ENCODE assay signal across 8 mouse cellular contexts in the genomic region with DNA sequence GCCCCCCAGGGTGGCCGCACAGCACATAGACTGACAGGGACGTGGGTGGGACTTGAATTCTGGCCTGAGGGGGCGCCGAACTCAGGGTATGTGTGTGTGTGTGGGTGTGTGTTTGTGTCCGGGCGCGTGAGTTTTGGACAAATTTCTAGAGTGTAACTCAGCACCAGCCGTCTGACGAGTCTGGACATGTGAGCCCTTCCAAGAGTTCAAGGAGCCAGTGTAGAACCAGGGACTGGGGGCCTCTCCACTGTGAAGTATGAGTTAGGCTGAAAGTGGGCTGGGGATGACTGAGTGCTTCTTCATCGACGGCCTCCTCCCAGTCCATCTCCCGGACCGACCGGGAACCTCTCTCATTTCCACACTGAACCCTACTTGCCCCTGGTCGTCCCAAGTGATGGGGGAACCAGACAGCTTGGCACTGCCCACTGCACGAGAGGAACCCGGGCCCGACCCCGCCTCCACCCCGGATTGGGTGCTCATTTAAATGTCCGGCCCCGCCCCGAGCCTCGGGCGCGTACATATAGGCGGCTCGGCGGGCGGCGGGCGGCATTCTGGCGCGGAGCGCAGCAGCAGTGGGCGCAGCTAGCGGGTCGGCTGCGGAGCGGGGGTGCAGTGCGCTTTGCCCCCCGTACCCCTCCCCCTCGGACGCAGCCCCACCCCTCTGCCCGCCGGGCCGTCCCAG. TPM values are rescaled to one million over a fixed set of nuclear protein-coding genes. Genes with fewer than 3 reads are reported as not detected.
DNase-seq lines count a peak whose midpoint lies in the region; ATAC-seq and TF ChIP-seq lines count a peak whose summit lies in the region.

A gene (plus strand): TSS at position 496 of the 682 bp plus-strand sequence.

- peak; percentile 92 for ATAC-seq in lung, embryonic 15.5 days (ENCODE audit: borderline replicate concordance, extremely low read depth, low FRiP score, low TSS enrichment)

- peak within 1 kb of the TSS; percentile 100 for H3K27ac ChIP-seq in hindbrain, embryonic 10.5 days
- H3K27ac ChIP-seq in lung, embryonic 15.5 days, result peak within 1 kb of the TSS; percentile 95
- H3K27ac ChIP-seq in olfactory bulb, adult 2 months (ENCODE audit: insufficient read depth, low read depth, low read length), result peak within 1 kb of the TSS; percentile 27; the same call in 1 of the 2 replicates

- H3K4me1 ChIP-seq in hindbrain, embryonic 10.5 days (replicated peaks), result peaks cover 75% of the 10 kb centered on the region
- H3K4me1 ChIP-seq in lung, embryonic 15.5 days, result peaks cover 60% of the 10 kb centered on the region
- H3K4me1 ChIP-seq in olfactory bulb, adult 2 months (ENCODE audit: control insufficient read depth, insufficient read depth, low read length), result peaks cover 14% of the 10 kb centered on the region

- H3K4me3 ChIP-seq in hindbrain, embryonic 10.5 days, result peak within 1 kb of the TSS; percentile 90
- peak within 1 kb of the TSS; percentile 95 for H3K4me3 ChIP-seq in lung, embryonic 15.5 days
- peak within 1 kb of the TSS; percentile 89 for H3K4me3 ChIP-seq in olfactory bulb, adult 2 months (ENCODE audit: insufficient read depth, low read depth, low read length)

- peak within 1 kb of the TSS; percentile 99 for H3K9ac ChIP-seq in lung, embryonic 15.5 days

- no peaks in the 10 kb centered on the region for H3K9me3 ChIP-seq in hindbrain, embryonic 10.5 days
- no peaks in the 10 kb centered on the region for H3K9me3 ChIP-seq in lung, embryonic 15.5 days

- peak; percentile 85 for DNase-seq in ES-CJ7 (ENCODE audit: low read depth, low spot score)
- DNase-seq in brain, embryonic 14.5 days (ENCODE audit: low read depth), result peak; percentile 95
- peak; percentile 82 for DNase-seq in forelimb bud, embryonic 11.5 days (ENCODE audit: low read depth, low spot score)
- peak; percentile 92 for DNase-seq in hindbrain, embryonic 10.5 days (ENCODE audit: low spot score)
- peak; percentile 45 for DNase-seq in layer of hippocampus, adult 9-10 months (ENCODE audit: low spot score)
- DNase-seq in thymus, postnatal 0 days (ENCODE audit: low spot score), result peak; percentile 91

- no peaks in the 10 kb centered on the region for H3K27me3 ChIP-seq in hindbrain, embryonic 10.5 days (ENCODE audit: insufficient read depth, poor library complexity, severe bottlenecking)
- H3K27me3 ChIP-seq in lung, embryonic 15.5 days, result no peaks in the 10 kb centered on the region

- TF ChIP-seq POLR2A in brain, embryonic 14.5 days (IDR thresholded peaks at IDR 0.05; ENCODE audit: borderline replicate concordance, extremely low read depth, insufficient read depth, insufficient read length, poor library complexity, severe bottlenecking), result peak; percentile 100
- TF ChIP-seq POLR2A in olfactory bulb, adult 2 months (IDR thresholded peaks at IDR 0.05; ENCODE audit: insufficient read depth, low read depth, low read length), result peak; percentile 86

- peak within 1 kb of the TSS; percentile 80 for H3K4me2 ChIP-seq in lung, embryonic 15.5 days

- WGBS in hindbrain, embryonic 10.5 days, result 5% methylated on average over 47 of the region's 47 CpGs
- 4% methylated on average over 47 of the region's 47 CpGs for WGBS in lung, embryonic 15.5 days
- WGBS in olfactory bulb, adult 2 months, result 8% methylated on average over 47 of the region's 47 CpGs

- TF ChIP-seq CTCF in brain, embryonic 14.5 days (IDR thresholded peaks at IDR 0.05; ENCODE audit: borderline replicate concordance, extremely low read depth, insufficient read depth, insufficient read length), result no peak
- no peak for TF ChIP-seq CTCF in olfactory bulb, adult 2 months (IDR thresholded peaks at IDR 0.05; ENCODE audit: insufficient read depth, low read depth, low read length)

- peaks cover 39% of the 10 kb centered on the region for H3K36me3 ChIP-seq in hindbrain, embryonic 10.5 days
- H3K36me3 ChIP-seq in lung, embryonic 15.5 days, result peaks cover 25% of the 10 kb centered on the region

RNA-seq across cellular contexts. Expression of the gene that starts here (rescaled TPM):
- 1,642 and 1,750 TPM in 2 replicates for polyA plus RNA-seq in brain, embryonic 14.5 days (2012; rRNA removed)
- 1,645 and 2,027 TPM in 2 replicates for polyA plus RNA-seq in hindbrain, embryonic 10.5 days (2016; fragmentation: Nextera tagmentation; extraction: Ambion mirVana)
- polyA plus RNA-seq in lung, embryonic 15.5 days (2015; fragmentation: Nextera tagmentation; extraction: Ambion mirVana), result 748 and 767 TPM in 2 replicates
- 192 TPM in 1 of 2 replicates, not detected in the other for polyA plus RNA-seq in olfactory bulb, adult 2 months (2012; ENCODE audit: insufficient read depth, insufficient read length, low replicate concordance, missing spikeins)
- polyA plus RNA-seq in thymus, postnatal 0 days (2015; fragmentation: Nextera tagmentation; extraction: Ambion mirVana), result 382 and 399 TPM in 2 replicates

Comparison
In these comparisons a context has a peak if more than half of its experiments do, and no peak if none do; other contexts are left out.
1. Peak in every context shown above with its lines: DNase-seq, ATAC-seq, H3K4me3 ChIP-seq and H3K27ac ChIP-seq.
2. DNase-seq: peak in every context shown above with its lines; median percentile 95 in brain, embryonic 14.5 days; 92 in hindbrain, embryonic 10.5 days; 91 in thymus, postnatal 0 days; 85 in ES-CJ7; 82 in forelimb bud, embryonic 11.5 days; 45 in layer of hippocampus, adult 9-10 months.
3. H3K27ac ChIP-seq: peak in every context shown above with its lines; median percentile 100 in hindbrain, embryonic 10.5 days; 95 in lung, embryonic 15.5 days; 27 in olfactory bulb, adult 2 months.